Mouse (Mus musculus) thymus, postnatal 25 days (tissue): ENCODE measurements around the gene Prkcg.
"Not testable (repeated sequence)": the region's sequence is repeated elsewhere in the genome, so short reads cannot be mapped to it uniquely, and the experiment has no call there.

ENCODE experiments used
- DNase-seq: peaks from one replicate; pipeline ENCODE4 v3.0.0; 2022

Gene Prkcg

DNA sequence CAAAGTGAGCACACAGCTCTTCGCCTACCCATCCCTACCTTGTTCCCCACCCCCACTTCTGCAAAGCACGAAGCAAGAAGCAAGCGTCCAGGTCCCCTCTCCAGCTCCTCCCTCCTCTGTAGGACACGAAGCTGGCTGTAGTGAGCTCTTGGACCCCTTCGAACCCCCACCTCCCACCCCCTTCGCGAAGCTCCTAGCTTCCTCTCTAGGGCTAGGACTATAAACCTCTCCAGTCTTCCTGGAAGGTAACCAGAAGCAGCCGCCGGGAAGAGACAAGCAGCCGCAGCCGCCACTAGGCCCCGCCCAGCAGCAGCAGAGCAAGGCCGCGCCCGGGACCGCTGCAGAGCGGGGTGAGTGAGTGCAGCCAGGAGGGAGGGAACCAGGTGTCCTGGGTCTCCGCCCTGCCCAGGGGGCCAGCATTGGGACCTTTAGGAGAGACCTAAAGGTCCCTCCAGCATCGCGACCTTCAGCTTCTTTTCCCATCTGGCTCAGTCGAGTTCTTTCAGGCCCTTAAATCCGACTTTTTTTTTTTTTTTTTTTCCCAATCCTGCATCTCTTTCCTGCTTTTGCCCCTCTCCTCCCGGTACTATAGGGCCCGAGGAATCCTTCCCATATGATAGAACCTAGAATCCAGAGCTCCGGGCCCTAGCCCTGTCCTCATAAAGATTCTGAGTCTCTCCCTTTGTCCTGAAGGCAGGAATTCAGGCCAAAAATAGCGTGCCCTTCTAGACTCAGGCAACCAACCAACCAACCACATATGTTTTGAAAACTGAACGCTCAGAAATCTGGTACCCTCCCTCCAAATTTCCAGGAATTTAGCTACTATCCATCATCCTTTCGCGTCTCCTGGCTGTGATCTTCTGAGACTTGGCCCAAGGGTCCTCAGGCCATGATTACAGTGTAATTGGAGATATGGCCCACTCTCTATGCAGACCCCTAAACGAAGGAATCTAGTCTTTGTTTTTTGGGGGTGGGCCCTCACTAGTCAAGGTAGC lies at the start of gene Prkcg, which contains the start of gene Myadm:
TSS of gene Prkcg (plus strand) at position 204 of the 995 bp plus-strand sequence.
TSS of gene Myadm (plus strand) at position 105 of the 995 bp plus-strand sequence.
- DNase-seq = peak; percentile 76

GRCm38 (mm10) chr7:3239193-3239592 lies 49.8 kb upstream of the Prkcg start:
- DNase-seq = no peak

GRCm38 (mm10) chr7:3260701-3261100 lies 28.3 kb upstream of the Prkcg start:
- DNase-seq = no peak

DNA sequence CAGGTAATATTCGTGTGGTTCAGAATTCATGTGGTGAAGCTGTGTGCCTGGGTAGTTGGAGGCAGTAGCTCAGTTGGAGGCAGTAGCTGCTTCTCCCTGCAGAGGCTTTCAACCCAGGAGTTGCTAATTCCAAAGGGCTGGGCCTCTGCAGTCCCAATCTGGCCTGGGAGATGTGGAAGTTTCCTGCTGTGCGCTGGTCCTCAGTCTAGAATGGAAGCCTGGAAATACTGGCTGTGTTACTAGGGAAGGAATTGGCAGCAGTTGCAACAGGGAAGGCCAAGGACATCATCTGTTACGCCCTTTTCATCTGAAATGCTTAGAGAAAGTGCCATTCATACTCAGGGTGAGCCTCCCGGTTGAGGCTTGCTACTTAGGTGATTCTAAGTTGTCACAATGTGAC lies 27.5 kb upstream of the Prkcg start:
- no peak for DNase-seq

DNA sequence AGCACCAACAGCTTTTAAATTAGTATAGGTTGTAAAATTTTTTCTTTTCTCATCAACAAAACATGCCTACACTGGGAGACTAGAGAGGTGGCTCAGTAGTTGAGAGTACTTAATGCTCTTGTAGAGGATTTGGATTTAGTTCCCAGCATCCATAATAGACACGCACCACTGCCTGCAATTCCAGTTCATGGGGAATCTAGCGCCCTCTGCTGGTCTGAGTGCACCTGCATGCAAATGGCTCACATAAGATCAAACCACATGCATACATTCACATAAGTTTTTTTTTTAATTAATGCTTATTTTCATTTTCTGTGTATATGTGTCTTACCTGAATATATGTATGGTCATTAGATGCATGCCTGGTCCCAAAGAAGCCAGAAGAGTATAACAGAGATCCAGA lies 26.2 kb upstream of the Prkcg start:
- DNase-seq = peak; percentile 9

- no peak for DNase-seq
Measured at GRCm38 (mm10) chr7:3264390-3265022, 24.5 kb upstream of the Prkcg start.

GRCm38 (mm10) chr7:3265311-3265710 lies 23.7 kb upstream of the Prkcg start:
- no peak for DNase-seq

- no peak for DNase-seq
Measured at GRCm38 (mm10) chr7:3267261-3267660, 21.7 kb upstream of the Prkcg start.

DNA sequence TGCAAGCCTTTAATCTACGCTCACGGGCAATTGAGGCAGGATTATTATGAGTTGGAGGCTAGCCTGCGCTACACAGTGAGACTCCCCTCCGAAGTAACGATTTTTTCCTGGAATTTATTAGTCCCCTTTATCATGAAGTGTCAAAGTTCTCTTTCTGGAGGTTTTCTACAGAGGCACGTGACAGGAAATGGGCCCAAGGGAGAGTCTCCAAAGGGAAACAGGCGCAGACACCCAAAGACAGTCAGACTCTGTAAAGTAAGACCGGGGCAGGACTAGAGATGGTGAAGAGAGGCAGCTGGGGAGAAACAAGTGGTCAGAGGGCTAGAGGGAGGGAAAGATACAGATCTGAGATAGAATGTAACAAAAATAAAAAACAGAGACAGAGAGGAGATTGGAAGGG lies 21.1 kb upstream of the Prkcg start:
- DNase-seq = no peak

GRCm38 (mm10) chr7:3268291-3268690 lies 20.7 kb upstream of the Prkcg start:
- no peak for DNase-seq

GRCm38 (mm10) chr7:3272206-3272605 lies 16.8 kb upstream of the Prkcg start:
- DNase-seq = peak; percentile 39

DNA sequence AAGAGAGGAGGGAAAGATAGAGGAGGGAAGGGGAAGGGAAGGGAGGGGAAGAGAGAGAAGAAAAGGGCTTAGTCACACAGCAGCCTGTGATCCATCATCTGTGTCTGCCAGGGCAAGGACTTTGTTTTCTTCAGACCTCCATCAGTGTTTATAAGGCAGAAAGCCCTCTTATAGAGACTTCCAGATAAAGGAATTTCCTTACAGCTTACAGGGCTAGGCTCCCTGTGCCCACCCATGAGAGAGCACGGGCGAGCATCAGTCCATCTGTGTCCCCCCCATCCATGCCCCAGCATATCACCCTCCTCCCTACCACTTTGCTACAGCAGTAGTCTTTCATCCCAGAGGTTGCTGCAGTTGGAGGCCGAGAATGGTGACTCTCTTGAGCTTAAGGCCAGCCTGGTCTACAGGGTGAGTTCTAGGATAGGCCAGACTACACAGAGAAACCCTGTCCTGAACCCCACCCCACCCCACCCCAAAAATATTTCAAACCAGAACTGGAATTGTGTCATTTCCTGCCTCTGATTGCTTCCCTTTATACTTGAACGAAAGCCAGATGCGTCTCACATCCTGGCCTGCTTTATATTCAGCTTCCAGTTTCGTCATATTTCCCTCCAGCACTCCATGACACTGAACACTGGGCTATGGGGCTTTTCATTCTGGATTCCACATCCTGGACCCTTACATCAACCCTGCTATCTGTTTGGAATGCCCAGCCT lies 13.4 kb upstream of the Prkcg start:
- DNase-seq = no peak

- DNase-seq = not testable (repeated sequence)
Measured at GRCm38 (mm10) chr7:3276781-3277180, 12.2 kb upstream of the Prkcg start.

DNA sequence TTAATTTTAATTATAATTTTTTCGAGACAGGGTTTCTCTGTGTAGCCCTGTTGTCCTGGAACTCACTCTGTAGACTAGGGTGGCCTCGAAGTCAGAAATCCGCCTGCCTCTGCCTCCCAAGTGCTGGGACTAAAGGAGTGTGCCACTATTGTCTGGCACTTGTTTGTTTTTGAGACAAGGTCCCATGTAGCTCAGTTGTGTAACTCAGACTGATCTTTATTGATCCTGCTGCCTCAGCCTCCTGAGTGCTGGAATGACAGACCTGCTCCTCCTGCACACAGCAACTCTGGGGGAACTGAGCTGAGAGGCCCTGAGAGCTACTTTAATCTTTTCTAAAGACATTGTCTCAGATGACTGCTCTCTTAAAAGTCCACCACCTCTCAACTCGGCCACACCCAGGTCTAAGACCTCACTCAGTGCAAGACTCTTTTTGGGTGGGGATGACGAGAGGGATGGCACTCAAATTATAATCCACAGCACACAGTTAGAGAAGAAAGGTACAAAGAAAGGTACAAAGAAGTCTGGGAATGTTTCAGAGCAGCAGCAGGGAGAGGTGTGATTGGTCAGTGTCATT lies 8.8 kb upstream of the Prkcg start:
- no peak for DNase-seq

GRCm38 (mm10) chr7:3280654-3281153 lies 8.3 kb upstream of the Prkcg start:
- no peak for DNase-seq

DNA sequence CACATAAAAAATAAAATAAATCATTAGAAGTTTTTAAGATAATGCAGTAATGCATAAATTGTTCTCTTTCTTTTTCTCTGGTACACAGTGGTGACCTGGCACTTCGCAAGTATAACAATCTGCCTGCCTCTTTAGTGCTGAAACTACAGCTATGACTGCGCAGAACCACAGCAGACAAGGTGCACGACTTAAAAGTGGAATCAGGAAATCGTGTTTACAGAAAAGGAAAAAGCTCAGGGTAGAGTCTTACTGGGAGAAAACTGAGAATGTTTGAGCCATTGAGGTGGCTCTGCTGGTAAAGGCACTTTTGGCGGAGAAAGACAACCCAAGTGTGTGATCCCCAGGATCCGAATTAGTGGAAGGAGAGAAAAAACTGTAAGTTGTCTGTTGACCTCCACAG lies 7.2 kb upstream of the Prkcg start:
- no peak for DNase-seq

DNA sequence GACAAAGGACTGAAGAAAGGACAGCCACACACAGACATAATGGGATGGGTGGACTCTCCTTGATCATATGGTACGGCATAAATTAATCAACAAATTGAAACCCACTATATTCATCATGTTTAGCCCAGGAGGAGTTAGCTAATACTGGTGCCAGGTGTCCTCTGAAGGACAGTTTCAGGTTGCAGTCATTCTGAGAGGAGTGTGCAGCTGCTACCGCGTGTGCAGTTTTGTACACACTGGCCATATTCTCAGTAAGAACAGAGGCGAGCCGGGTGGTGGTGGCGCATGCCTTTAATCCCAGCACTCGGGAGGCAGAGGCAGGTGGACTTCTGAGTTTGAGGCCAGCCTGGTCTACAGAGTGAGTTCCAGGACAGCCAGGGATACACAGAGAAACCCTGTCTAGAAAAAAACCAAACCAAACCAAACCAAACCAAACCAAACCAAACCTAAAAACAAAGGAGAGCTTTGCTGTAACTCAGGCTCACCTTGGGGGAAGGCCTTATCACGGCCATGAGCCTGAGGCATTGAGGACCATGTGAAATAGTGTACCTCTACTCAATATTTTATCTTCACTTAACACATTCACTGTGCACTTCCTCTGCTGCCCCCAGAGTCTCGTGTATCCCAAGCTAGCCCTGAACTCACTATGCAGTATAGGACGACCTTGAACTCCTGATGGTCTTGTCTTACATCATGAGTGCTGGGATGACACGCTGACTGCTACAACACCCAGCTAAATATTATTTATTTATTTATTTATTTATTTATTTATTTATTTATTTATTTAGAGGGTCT lies 5.7 kb upstream of the Prkcg start:
- DNase-seq = no peak

DNA sequence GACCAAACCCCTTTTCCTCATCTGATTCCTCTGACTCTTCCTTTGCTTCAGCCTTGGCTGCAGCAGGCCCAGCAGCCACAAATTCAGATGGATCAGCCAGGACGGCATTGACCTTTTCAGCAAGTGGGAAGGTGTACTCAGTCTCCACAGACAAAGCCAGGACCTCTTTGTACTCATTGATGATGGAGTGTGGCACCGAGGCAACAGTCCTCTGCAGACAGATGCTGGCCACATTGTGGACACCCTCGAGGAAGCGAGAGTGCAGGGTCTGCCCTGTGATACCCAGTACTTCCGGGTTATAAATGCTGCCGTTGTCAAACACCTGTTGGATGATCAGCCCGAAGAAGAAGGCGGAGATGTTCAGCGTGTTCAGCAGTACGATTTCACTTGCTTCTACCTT lies 4.4 kb upstream of the Prkcg start:
- DNase-seq = no peak

DNA sequence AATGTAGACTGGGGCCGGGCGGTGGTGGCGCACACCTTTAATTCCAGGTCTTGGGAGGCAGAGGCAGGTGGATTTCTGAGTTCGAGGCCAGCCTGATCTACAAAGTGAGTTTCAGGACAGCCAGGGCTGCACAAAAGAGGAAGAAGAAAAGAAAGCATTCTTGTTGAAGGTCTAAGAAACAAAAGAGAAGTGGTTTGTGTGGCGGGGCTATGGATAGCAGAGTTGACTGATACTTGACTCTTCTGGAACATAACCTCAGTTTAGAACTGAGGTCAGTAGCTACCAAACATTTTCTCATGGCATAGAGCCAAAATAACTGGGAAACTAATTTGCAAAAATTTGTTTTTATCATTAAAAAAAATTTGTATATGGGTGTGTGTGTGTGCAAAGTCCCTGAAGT lies 2.9 kb upstream of the Prkcg start:
- DNase-seq = no peak

DNA sequence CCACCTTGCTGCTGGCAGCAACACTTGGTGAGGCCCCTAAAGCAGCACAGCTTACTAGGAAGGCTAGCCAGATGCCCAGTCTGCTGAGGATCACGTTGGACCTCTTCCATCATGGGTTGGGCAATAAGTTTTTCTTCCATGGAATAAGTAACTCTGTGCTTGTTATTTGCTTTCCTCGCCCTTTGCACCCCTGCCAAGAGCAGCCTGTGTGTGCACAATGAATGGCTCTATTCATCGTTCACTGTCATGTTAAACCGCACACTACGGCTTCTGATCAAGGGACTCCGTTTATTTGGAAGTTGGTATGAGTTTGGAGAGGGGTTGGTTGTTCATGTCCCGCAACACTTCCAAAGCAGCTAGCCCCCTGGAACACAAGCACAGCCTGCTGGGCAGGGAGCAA lies 1.8 kb upstream of the Prkcg start:
- DNase-seq = no peak

GRCm38 (mm10) chr7:3290257-3291033 lies 1.5 kb downstream of the Prkcg start:
- peak; percentile 65 for DNase-seq
